Mouse (Mus musculus): ENCODE data around the gene Nfasc.

- TF ChIP-seq CTCF (IDR thresholded peaks at IDR 0.05) (no peak), EP300 (IDR thresholded peaks at IDR 0.05) (no peak)
These were observed 156.2 kb downstream of the Nfasc start for GRCm38 (mm10) chr1:132585376-132585775.
